ENCODE assay signal across 21 mouse cellular contexts in genomic region chr4:129050901-129051417, GRCm38 (mm10). TPM values are rescaled to one million over a fixed set of nuclear protein-coding genes. Genes with fewer than 3 reads are reported as not detected.
DNase-seq lines count a peak whose midpoint lies in the region; ATAC-seq and TF ChIP-seq lines count a peak whose summit lies in the region.
"Had no signal": no experiment of that assay in that cellular context is flagged by ENCODE, and none has a peak within 500 bp of the region (broad histone marks: within the 10 kb centered on the region; RNA-seq: fewer than 3 reads in every experiment).

No protein-coding gene starts in this region.

- peaks cover 40% of the 10 kb centered on the region for H3K27me3 ChIP-seq in heart, embryonic 10.5 days (ENCODE audit: insufficient read depth, poor library complexity, severe bottlenecking)
- peaks cover 42% of the 10 kb centered on the region for H3K27me3 ChIP-seq in neural tube, embryonic 13.5 days
- H3K27me3 ChIP-seq in liver, embryonic 14.5 days (ENCODE audit: control insufficient read depth, insufficient read depth, low read length) = peaks cover 47% of the 10 kb centered on the region
- peaks cover 8% of the 10 kb centered on the region for H3K27me3 ChIP-seq in forebrain, embryonic 16.5 days (replicated peaks; ENCODE audit: control insufficient read depth, insufficient read depth, low read length)
- H3K27me3 ChIP-seq: CH12.LX had no signal

- no peak overlapping the region for H3K9ac ChIP-seq in neural tube, embryonic 13.5 days
- 0 out of 2 replicates have a peak overlapping the region, but pooled peaks have one; percentile 2 for H3K9ac ChIP-seq in liver, embryonic 14.5 days (replicated peaks)
- H3K9ac ChIP-seq in forebrain, embryonic 16.5 days (replicated peaks; ENCODE audit: low read depth, low read length) = no peak overlapping the region
- H3K9ac ChIP-seq: embryonic facial prominence, embryonic 15.5 days; forebrain, embryonic 12.5 days; lung, embryonic 14.5 days had no signal

- no peaks in the 10 kb centered on the region for H3K9me3 ChIP-seq in heart, embryonic 10.5 days
- no peaks in the 10 kb centered on the region for H3K9me3 ChIP-seq in neural tube, embryonic 13.5 days
- no peaks in the 10 kb centered on the region for H3K9me3 ChIP-seq in liver, embryonic 14.5 days (ENCODE audit: control insufficient read depth, low read length)
- no peaks in the 10 kb centered on the region for H3K9me3 ChIP-seq in forebrain, embryonic 16.5 days (ENCODE audit: control insufficient read depth, low read length)
- H3K9me3 ChIP-seq: embryonic facial prominence, embryonic 15.5 days; forebrain, embryonic 12.5 days; limb, embryonic 10.5 days had no signal

- TF ChIP-seq CTCF in liver, embryonic 14.5 days (IDR thresholded peaks at IDR 0.05; ENCODE audit: low read depth) = no peak

- H3K27ac ChIP-seq in heart, embryonic 10.5 days = peak overlapping the region; percentile 73
- peak overlapping the region; percentile 97; the same call in 1 of the 2 replicates for H3K27ac ChIP-seq in neural tube, embryonic 13.5 days (replicated peaks)
- H3K27ac ChIP-seq in liver, embryonic 14.5 days = no peak overlapping the region; the same call in 1 of the 2 replicates
- H3K27ac ChIP-seq in forebrain, embryonic 16.5 days (ENCODE audit: low read length) = no peak overlapping the region
- H3K27ac ChIP-seq: embryonic facial prominence, embryonic 15.5 days; forebrain, embryonic 12.5 days; limb, embryonic 10.5 days had no signal

- no peak for DNase-seq in heart, embryonic 10.5 days (ENCODE audit: low spot score)
- DNase-seq in heart, postnatal 10 days = no peak
- DNase-seq in neural tube, embryonic 10.5 days (ENCODE audit: extremely low spot score, low spot score) = no peak
- DNase-seq in liver, embryonic 14.5 days (ENCODE audit: low read depth in 3 of 3, low spot score in 3 of 3) = no peak
- DNase-seq in lung, postnatal 10 days = no peak
- no peak for DNase-seq in urinary bladder, postnatal 14 days (ENCODE audit: low spot score)
- DNase-seq: adrenal gland, adult 8-10 months; cerebellum, adult 18-20 months; lung, embryonic 14.5 days; right cerebral cortex, postnatal 25 days; thymus, adult 18-20 months had no signal

- intact Hi-C loops in heart, postnatal 10 days (cut with DNase I) = no loop called here

- H3K4me2 ChIP-seq in neural tube, embryonic 13.5 days = no peak overlapping the region
- peak overlapping the region; percentile 45 for H3K4me2 ChIP-seq in liver, embryonic 14.5 days (ENCODE audit: low read depth)
- H3K4me2 ChIP-seq in forebrain, embryonic 16.5 days (ENCODE audit: low read length) = no peak overlapping the region
- H3K4me2 ChIP-seq: embryonic facial prominence, embryonic 15.5 days; forebrain, embryonic 12.5 days; lung, embryonic 14.5 days had no signal

- 39% methylated on average over 6 of the region's 6 CpGs for WGBS in heart, embryonic 10.5 days
- WGBS in neural tube, embryonic 13.5 days = 76% methylated on average over 6 of the region's 6 CpGs
- WGBS in liver, embryonic 14.5 days (ENCODE audit: insufficient replicate concordance) = 25% methylated on average over 6 of the region's 6 CpGs
- 75% methylated on average over 6 of the region's 6 CpGs for WGBS in forebrain, embryonic 16.5 days

- no peak for TF ChIP-seq EP300 in liver, embryonic 14.5 days (IDR thresholded peaks at IDR 0.05; ENCODE audit: low read depth)

- no peaks in the 10 kb centered on the region for H3K36me3 ChIP-seq in heart, embryonic 10.5 days
- no peaks in the 10 kb centered on the region for H3K36me3 ChIP-seq in neural tube, embryonic 13.5 days
- H3K36me3 ChIP-seq in liver, embryonic 14.5 days (replicated peaks; ENCODE audit: control insufficient read depth, insufficient read depth, low read depth) = no peaks in the 10 kb centered on the region
- H3K36me3 ChIP-seq in forebrain, embryonic 16.5 days (ENCODE audit: control insufficient read depth, insufficient read depth) = no peaks in the 10 kb centered on the region
- H3K36me3 ChIP-seq: embryonic facial prominence, embryonic 15.5 days; forebrain, embryonic 12.5 days; limb, embryonic 10.5 days had no signal

- ATAC-seq in neural tube, embryonic 13.5 days (ENCODE audit: low read depth) = no peak
- peak; percentile 76 for ATAC-seq in liver, embryonic 14.5 days (ENCODE audit: insufficient read depth)
- ATAC-seq in forebrain, embryonic 16.5 days = no peak
- ATAC-seq: inflammation-experienced regulatory T-cells, adult 6 months had no signal

- H3K4me1 ChIP-seq in heart, embryonic 10.5 days = peaks cover 29% of the 10 kb centered on the region
- H3K4me1 ChIP-seq in neural tube, embryonic 13.5 days (replicated peaks) = peaks cover 25% of the 10 kb centered on the region
- H3K4me1 ChIP-seq in liver, embryonic 14.5 days (replicated peaks; ENCODE audit: control insufficient read depth in 2 of 2, insufficient read depth in 2 of 2, low read length in 1 of 2) = peaks cover 42 to 43% of the 10 kb centered on the region in 2 experiments
- peaks cover 16% of the 10 kb centered on the region for H3K4me1 ChIP-seq in forebrain, embryonic 16.5 days (replicated peaks; ENCODE audit: control insufficient read depth, insufficient read depth, low read length)

- peak overlapping the region; percentile 25; the same call in 1 of the 2 replicates for H3K4me3 ChIP-seq in heart, embryonic 10.5 days
- no peak overlapping the region for H3K4me3 ChIP-seq in neural tube, embryonic 13.5 days
- 0 out of 4 replicates have a peak overlapping the region, but pooled peaks of 1 of the 2 experiments have one; percentile 2 for H3K4me3 ChIP-seq in liver, embryonic 14.5 days (ENCODE audit: insufficient read depth in 1 of 2, low read depth in 2 of 2, low read length in 2 of 2)
- no peak overlapping the region for H3K4me3 ChIP-seq in forebrain, embryonic 16.5 days (replicated peaks; ENCODE audit: low read length)
- H3K4me3 ChIP-seq: embryonic facial prominence, embryonic 15.5 days; forebrain, embryonic 12.5 days; limb, embryonic 10.5 days; myocyte had no signal

RNA-seq across cellular contexts. Expression of gene Rnf19b, which starts 7.1 kb away (rescaled TPM):
- polyA plus RNA-seq in heart, embryonic 10.5 days (2016; fragmentation: Nextera tagmentation; extraction: Ambion mirVana) = 5.3 and 6.8 TPM in 2 replicates
- 10 to 100 TPM; 20.9 to 22.2 TPM for total RNA-seq in heart, postnatal 10 days (2021)
- 22.4 and 25.7 TPM in 2 replicates for polyA plus RNA-seq in neural tube, embryonic 13.5 days (2015; fragmentation: Nextera tagmentation; extraction: Ambion mirVana)
- 9.5 and 11.2 TPM in 2 replicates for polyA plus RNA-seq in liver, embryonic 14.5 days (2012; rRNA removed)
- polyA plus RNA-seq in liver, embryonic 14.5 days (2014; fragmentation: Nextera tagmentation; extraction: Ambion mirVana) = 4.0 and 4.3 TPM in 2 replicates
- polyA plus RNA-seq in forebrain, embryonic 16.5 days (2015; fragmentation: Nextera tagmentation; extraction: Ambion mirVana) = 21.0 and 26.5 TPM in 2 replicates

RNA-seq across cellular contexts. Expression of gene Tmem54, which starts 54.4 kb away (rescaled TPM):
- polyA plus RNA-seq in heart, embryonic 10.5 days (2016; fragmentation: Nextera tagmentation; extraction: Ambion mirVana) = 1.1 and 5.6 TPM in 2 replicates
- not detected for total RNA-seq in heart, postnatal 10 days (2021)
- 0.39 TPM in 1 of 2 replicates, not detected in the other for polyA plus RNA-seq in neural tube, embryonic 13.5 days (2015; fragmentation: Nextera tagmentation; extraction: Ambion mirVana)
- 1.2 and 1.4 TPM in 2 replicates for polyA plus RNA-seq in liver, embryonic 14.5 days (2012; rRNA removed)
- 1.1 and 1.3 TPM in 2 replicates for polyA plus RNA-seq in liver, embryonic 14.5 days (2014; fragmentation: Nextera tagmentation; extraction: Ambion mirVana)
- not detected in 2 replicates for polyA plus RNA-seq in forebrain, embryonic 16.5 days (2015; fragmentation: Nextera tagmentation; extraction: Ambion mirVana)
- total RNA-seq: adrenal gland, adult 8-10 months; CH12.LX; heart, postnatal 25 days; left cerebral cortex, adult 18-20 months had no signal
- polyA plus RNA-seq: inflammation-experienced regulatory T-cells, adult 6 months had no signal

RNA-seq across cellular contexts. Expression of gene Ak2, which starts 59.2 kb away (rescaled TPM):
- polyA plus RNA-seq in heart, embryonic 10.5 days (2016; fragmentation: Nextera tagmentation; extraction: Ambion mirVana) = 189 and 215 TPM in 2 replicates
- total RNA-seq in heart, postnatal 10 days (2021) = 10 to 100 TPM; 91.3 to 93.4 TPM
- 89.3 and 92.9 TPM in 2 replicates for polyA plus RNA-seq in neural tube, embryonic 13.5 days (2015; fragmentation: Nextera tagmentation; extraction: Ambion mirVana)
- 44.6 and 68.3 TPM in 2 replicates for polyA plus RNA-seq in liver, embryonic 14.5 days (2012; rRNA removed)
- polyA plus RNA-seq in liver, embryonic 14.5 days (2014; fragmentation: Nextera tagmentation; extraction: Ambion mirVana) = 94.0 and 101 TPM in 2 replicates
- polyA plus RNA-seq in forebrain, embryonic 16.5 days (2015; fragmentation: Nextera tagmentation; extraction: Ambion mirVana) = 96.9 and 103 TPM in 2 replicates

Comparison
In these comparisons a context has a peak if more than half of its experiments do, and no peak if none do; other contexts are left out.
1. H3K27ac ChIP-seq: peak in heart, embryonic 10.5 days (single experiment) and neural tube, embryonic 13.5 days (single experiment); none in liver, embryonic 14.5 days (single experiment) and forebrain, embryonic 16.5 days (single experiment).